Mouse (Mus musculus): ENCODE measurements at regions not wholly inside any gene's neighbourhood (a gene's known extent, or its start where the extent isn't known, plus 50 kb on each side); places are given as distances from the start of the nearest gene placed in this dataset.

DNA sequence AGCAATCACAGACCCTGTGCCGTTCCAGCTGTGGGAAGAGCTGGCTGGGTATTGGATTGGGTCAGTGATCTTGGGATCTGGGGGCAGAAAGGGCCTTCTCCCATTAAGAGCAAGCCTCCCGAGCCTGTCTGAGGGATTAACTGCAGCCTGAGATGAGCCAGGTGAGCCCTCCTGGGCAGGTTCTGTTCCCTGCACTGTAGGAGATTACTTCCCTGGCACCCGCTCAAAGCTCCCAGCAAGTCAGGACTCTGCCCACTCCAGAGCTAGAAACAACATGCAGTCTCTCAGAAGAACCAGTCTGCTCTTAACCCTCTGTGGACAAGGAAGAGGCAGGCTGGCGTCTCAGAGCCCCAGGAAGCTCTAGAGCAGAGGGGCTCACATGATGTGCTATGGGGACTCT is 132.7 kb downstream of the Bmp7 start:
- TF ChIP-seq MAX (IDR thresholded peaks at IDR 0.05; ENCODE audit: low read depth) (no peak), MYOG (IDR thresholded peaks at IDR 0.05; ENCODE audit: control insufficient read depth in 1 of 3, insufficient read depth in 1 of 3, insufficient read length in 2 of 3, low read depth in 2 of 3) (no peak), USF1 (IDR thresholded peaks at IDR 0.05; ENCODE audit: low read depth) (no peak), E2F4 (IDR thresholded peaks at IDR 0.05; ENCODE audit: insufficient read depth) (no peak), MYOD1 (IDR thresholded peaks at IDR 0.05; ENCODE audit: control insufficient read depth in 1 of 3, insufficient read length in 2 of 3, low read depth in 2 of 3) (no peak), POLR2A (IDR thresholded peaks at IDR 0.05; ENCODE audit: insufficient read length, low read depth) (no peak), TCF12 (IDR thresholded peaks at IDR 0.05; ENCODE audit: insufficient read depth, poor library complexity, severe bottlenecking) (no peak)
